Mouse (Mus musculus) liver, adult 2 months (tissue): ENCODE data around the gene Lrrc46.

Experiments used
- CTCF ChIP-seq: fragments of 200-500 bp; IDR thresholded peaks from 2 replicates; pipeline ENCODE4 v1.5.1; 2011; ENCODE audit warnings: low read depth, low read length, control low read depth
- POLR2A ChIP-seq: fragments of 200-500 bp; IDR thresholded peaks from 2 replicates; pipeline ENCODE4 v1.6.1; 2011; ENCODE audit warnings: low read length, control low read depth; ENCODE audit not compliant: insufficient read depth; ENCODE audit errors: extremely low read depth

- no peak for TF ChIP-seq POLR2A
- no peak for TF ChIP-seq CTCF
Observed at GRCm38 (mm10) chr11:97063274-97063920, 22.2 kb upstream of the Lrrc46 start.
